Mouse (Mus musculus): ENCODE measurements around the gene Krt15. TPM values are rescaled to one million over a fixed set of nuclear protein-coding genes. Genes with fewer than 3 reads are reported as not detected.

The Krt15 gene
- polyA plus RNA-seq, 1 experiment from 2014 or later, result 0.90 TPM

- DNase-seq (ENCODE audit: low spot score), result no peak
- H3K9me3 ChIP-seq (ENCODE audit: control insufficient read depth, low read length), result no peaks in the 10 kb centered on the region
- no peak for ATAC-seq (replicated peaks; ENCODE audit: low FRiP score)
- H3K9ac ChIP-seq (ENCODE audit: low read length), result no peak overlapping the region
- H3K4me2 ChIP-seq (ENCODE audit: low read depth, low read length, severe bottlenecking), result no peak overlapping the region
- no peaks in the 10 kb centered on the region for H3K36me3 ChIP-seq (ENCODE audit: control insufficient read depth, insufficient read depth, low read length)
- no peak overlapping the region for H3K27ac ChIP-seq (ENCODE audit: low read depth, low read length)
- H3K4me3 ChIP-seq (ENCODE audit: low read depth, low read length), result no peak overlapping the region
- H3K4me1 ChIP-seq (replicated peaks; ENCODE audit: control insufficient read depth, insufficient read depth, low read length), result no peaks in the 10 kb centered on the region
- WGBS, result 82% methylated on average over 11 of the region's 11 CpGs
- H3K27me3 ChIP-seq (ENCODE audit: control insufficient read depth, insufficient read depth, low read length), result no peaks in the 10 kb centered on the region
These were observed 22.6 kb downstream of the Krt15 start for GRCm38 (mm10) chr11:100112935-100113741.

- no peaks in the 10 kb centered on the region for H3K27me3 ChIP-seq (ENCODE audit: control insufficient read depth, insufficient read depth, low read length)
- H3K9ac ChIP-seq (ENCODE audit: low read length), result no peak within 1 kb of the TSS
- no peak for ATAC-seq (replicated peaks; ENCODE audit: low FRiP score)
- H3K36me3 ChIP-seq (ENCODE audit: control insufficient read depth, insufficient read depth, low read length), result no peaks in the 10 kb centered on the region
- no peak within 1 kb of the TSS for H3K27ac ChIP-seq (ENCODE audit: low read depth, low read length)
- no peaks in the 10 kb centered on the region; the same call in 1 of the 2 replicates for H3K4me1 ChIP-seq (replicated peaks; ENCODE audit: control insufficient read depth, insufficient read depth, low read length)
- no peak within 1 kb of the TSS for H3K4me3 ChIP-seq (ENCODE audit: low read depth, low read length)
- H3K9me3 ChIP-seq (ENCODE audit: control insufficient read depth, low read length), result no peaks in the 10 kb centered on the region
- H3K4me2 ChIP-seq (ENCODE audit: low read depth, low read length, severe bottlenecking), result no peak within 1 kb of the TSS
- no peak for DNase-seq (ENCODE audit: low spot score)
- 89% methylated on average over 6 of the region's 6 CpGs for WGBS
These were observed 30.1 kb downstream of the Krt15 start, which contains the start of gene Krt36 for GRCm38 (mm10) chr11:100105576-100106122. Krt36 (minus strand) TSS chr11:100105626.

- DNase-seq (ENCODE audit: low spot score), result no peak
- Histone ChIP-seq H3K27ac (ENCODE audit: low read depth, low read length) (no peak overlapping the region), H3K4me1 (replicated peaks; ENCODE audit: control insufficient read depth, insufficient read depth, low read length) (no peaks in the 10 kb centered on the region; the same call in 1 of the 2 replicates), H3K36me3 (ENCODE audit: control insufficient read depth, insufficient read depth, low read length) (no peaks in the 10 kb centered on the region), H3K9ac (ENCODE audit: low read length) (no peak overlapping the region), H3K9me3 (ENCODE audit: control insufficient read depth, low read length) (no peaks in the 10 kb centered on the region), H3K4me3 (ENCODE audit: low read depth, low read length) (no peak overlapping the region), H3K4me2 (ENCODE audit: low read depth, low read length, severe bottlenecking) (no peak overlapping the region), H3K27me3 (ENCODE audit: control insufficient read depth, insufficient read depth, low read length) (no peaks in the 10 kb centered on the region)
- WGBS, result 72% methylated on average over 15 of the region's 15 CpGs
- ATAC-seq (replicated peaks; ENCODE audit: low FRiP score), result no peak
These were observed 32.9 kb downstream of the Krt15 start for GRCm38 (mm10) chr11:100102693-100103429.

- DNase-seq (ENCODE audit: low spot score) (no peak), ATAC-seq (replicated peaks; ENCODE audit: low FRiP score) (no peak)
- no peak overlapping the region for H3K4me2 ChIP-seq (ENCODE audit: low read depth, low read length, severe bottlenecking)
- H3K36me3 ChIP-seq (ENCODE audit: control insufficient read depth, insufficient read depth, low read length), result no peaks in the 10 kb centered on the region
- H3K4me1 ChIP-seq (replicated peaks; ENCODE audit: control insufficient read depth, insufficient read depth, low read length), result no peaks in the 10 kb centered on the region; the same call in 1 of the 2 replicates
- H3K27me3 ChIP-seq (ENCODE audit: control insufficient read depth, insufficient read depth, low read length), result no peaks in the 10 kb centered on the region
- no peak overlapping the region for H3K9ac ChIP-seq (ENCODE audit: low read length)
- no peak overlapping the region for H3K27ac ChIP-seq (ENCODE audit: low read depth, low read length)
- WGBS, result 87% methylated on average over 4 of the region's 4 CpGs
- H3K4me3 ChIP-seq (ENCODE audit: low read depth, low read length), result no peak overlapping the region
- H3K9me3 ChIP-seq (ENCODE audit: control insufficient read depth, low read length), result no peaks in the 10 kb centered on the region
These were observed 35.3 kb downstream of the Krt15 start for GRCm38 (mm10) chr11:100100391-100100790.

GRCm38 (mm10) chr11:100097819-100098218, 37.9 kb downstream of the Krt15 start:
- no peak for ATAC-seq (replicated peaks; ENCODE audit: low FRiP score)
- no peak for DNase-seq (ENCODE audit: low spot score)
- Histone ChIP-seq H3K36me3 (ENCODE audit: control insufficient read depth, insufficient read depth, low read length) (no peaks in the 10 kb centered on the region), H3K4me2 (ENCODE audit: low read depth, low read length, severe bottlenecking) (no peak overlapping the region), H3K9ac (ENCODE audit: low read length) (no peak overlapping the region), H3K4me1 (replicated peaks; ENCODE audit: control insufficient read depth, insufficient read depth, low read length) (no peaks in the 10 kb centered on the region; the same call in 1 of the 2 replicates), H3K9me3 (ENCODE audit: control insufficient read depth, low read length) (no peaks in the 10 kb centered on the region), H3K27me3 (ENCODE audit: control insufficient read depth, insufficient read depth, low read length) (no peaks in the 10 kb centered on the region), H3K4me3 (ENCODE audit: low read depth, low read length) (no peak overlapping the region), H3K27ac (ENCODE audit: low read depth, low read length) (no peak overlapping the region)
- 83% methylated on average over 9 of the region's 9 CpGs for WGBS

- Histone ChIP-seq H3K27me3 (ENCODE audit: control insufficient read depth, insufficient read depth, low read length) (no peaks in the 10 kb centered on the region), H3K9me3 (ENCODE audit: control insufficient read depth, low read length) (no peaks in the 10 kb centered on the region), H3K36me3 (ENCODE audit: control insufficient read depth, insufficient read depth, low read length) (no peaks in the 10 kb centered on the region), H3K9ac (ENCODE audit: low read length) (no peak within 1 kb of the TSS), H3K4me3 (ENCODE audit: low read depth, low read length) (no peak within 1 kb of the TSS), H3K4me1 (replicated peaks; ENCODE audit: control insufficient read depth, insufficient read depth, low read length) (no peaks in the 10 kb centered on the region), H3K27ac (ENCODE audit: low read depth, low read length) (no peak within 1 kb of the TSS), H3K4me2 (ENCODE audit: low read depth, low read length, severe bottlenecking) (no peak within 1 kb of the TSS)
- ATAC-seq (replicated peaks; ENCODE audit: low FRiP score), result no peak
- DNase-seq (ENCODE audit: low spot score), result no peak
- WGBS, result 67% methylated on average over 9 of the region's 9 CpGs
These were observed 39.6 kb downstream of the Krt15 start, which contains the start of gene Krt35 for GRCm38 (mm10) chr11:100096141-100096540. Krt35 (minus strand) TSS chr11:100096241.

- H3K36me3 ChIP-seq (ENCODE audit: control insufficient read depth, insufficient read depth, low read length), result no peaks in the 10 kb centered on the region
- 75% methylated on average over 7 of the region's 7 CpGs for WGBS
- H3K27me3 ChIP-seq (ENCODE audit: control insufficient read depth, insufficient read depth, low read length), result no peaks in the 10 kb centered on the region
- H3K4me1 ChIP-seq (replicated peaks; ENCODE audit: control insufficient read depth, insufficient read depth, low read length), result no peaks in the 10 kb centered on the region
- no peak overlapping the region for H3K4me3 ChIP-seq (ENCODE audit: low read depth, low read length)
- DNase-seq (ENCODE audit: low spot score) (no peak), ATAC-seq (replicated peaks; ENCODE audit: low FRiP score) (no peak)
- H3K9me3 ChIP-seq (ENCODE audit: control insufficient read depth, low read length), result no peaks in the 10 kb centered on the region
- H3K27ac ChIP-seq (ENCODE audit: low read depth, low read length), result no peak overlapping the region
- H3K9ac ChIP-seq (ENCODE audit: low read length), result no peak overlapping the region
- no peak overlapping the region for H3K4me2 ChIP-seq (ENCODE audit: low read depth, low read length, severe bottlenecking)
These were observed 47.2 kb downstream of the Krt15 start for GRCm38 (mm10) chr11:100088378-100089025.

- 90% methylated on average over 10 of the region's 10 CpGs for WGBS
- no peaks in the 10 kb centered on the region for H3K9me3 ChIP-seq (ENCODE audit: control insufficient read depth, low read length)
- no peaks in the 10 kb centered on the region for H3K36me3 ChIP-seq (ENCODE audit: control insufficient read depth, insufficient read depth, low read length)
These were observed 47.9 kb downstream of the Krt15 start, which contains the start of gene Krt32 for GRCm38 (mm10) chr11:100087861-100088260. Krt32 (minus strand) TSS chr11:100088226.

More at GRCm38 (mm10) chr11:100087861-100088260, 47.9 kb downstream of the Krt15 start, which contains the start of gene Krt32:
- no peak within 1 kb of the TSS for H3K4me3 ChIP-seq (ENCODE audit: low read depth, low read length)
- no peak for ATAC-seq (replicated peaks; ENCODE audit: low FRiP score)
- DNase-seq (ENCODE audit: low spot score), result no peak
- H3K4me1 ChIP-seq (replicated peaks; ENCODE audit: control insufficient read depth, insufficient read depth, low read length), result no peaks in the 10 kb centered on the region
- no peaks in the 10 kb centered on the region for H3K27me3 ChIP-seq (ENCODE audit: control insufficient read depth, insufficient read depth, low read length)
- no peak within 1 kb of the TSS for H3K27ac ChIP-seq (ENCODE audit: low read depth, low read length)
- no peak within 1 kb of the TSS for H3K9ac ChIP-seq (ENCODE audit: low read length)
- no peak within 1 kb of the TSS for H3K4me2 ChIP-seq (ENCODE audit: low read depth, low read length, severe bottlenecking)
